Mouse (Mus musculus) lung, adult 2 months (tissue): ENCODE measurements around the gene Tbc1d30. TPM values are rescaled to one million over a fixed set of nuclear protein-coding genes. Genes with fewer than 3 reads are reported as not detected.
"Not testable (repeated sequence)": the region's sequence is repeated elsewhere in the genome, so short reads cannot be mapped to it uniquely, and the experiment has no call there.

ENCODE experiments used
- DNase-seq: peaks from one replicate; pipeline ENCODE4 v3.0.0; 2022
- H3K4me1 ChIP-seq: fragments of 200-500 bp; 2 replicates; pipeline ENCODE4 v1.6.1; 2011; ENCODE audit warnings: low read length; ENCODE audit not compliant: control insufficient read depth, insufficient read depth
- H3K4me3 ChIP-seq: fragments of 200-500 bp; replicated peaks from 2 replicates; pipeline ENCODE3; 2011; ENCODE audit warnings: low read depth, mild to moderate bottlenecking, control low read depth, low read length; ENCODE audit errors: extremely low read depth
- CTCF ChIP-seq: fragments of 200-500 bp; IDR thresholded peaks from 2 replicates; pipeline ENCODE4 v1.5.1; 2011; ENCODE audit warnings: mild to moderate bottlenecking, low read length, control low read depth; ENCODE audit not compliant: insufficient read depth
- POLR2A ChIP-seq: fragments of 200-500 bp; IDR thresholded peaks from 2 replicates; pipeline ENCODE4 v1.6.1; 2011; ENCODE audit warnings: low read depth, mild to moderate bottlenecking, control low read depth, low read length, borderline replicate concordance; ENCODE audit errors: extremely low read depth
- WGBS: fragments of 180-500 bp; shearing (Covaris S2); methylation state at CpG from one replicate; pipeline ENCODE4 v1.1.7; 2018; 5-methylcytosine and 5-hydroxymethylcytosine counted together
- polyA plus RNA-seq: library from polyadenylated mRNA; depleted of rRNA; stranded (reverse); fragments of >200 nt; gene quantifications from 2 replicates; pipeline ENCODE4 v1.2.3, GENCODE M21; 2012

Tbc1d30 gene
- polyA plus RNA-seq, 1 experiment, result 14.1 TPM

- no peak for TF ChIP-seq POLR2A
- WGBS, result 24% methylated on average over 5 of the region's 5 CpGs
- peaks cover 8% of the 10 kb centered on the region for H3K4me1 ChIP-seq
- peak; percentile 29 for DNase-seq
- no peak overlapping the region for H3K4me3 ChIP-seq
Observed at GRCm38 (mm10) chr10:121349244-121349643, 1.8 kb downstream of the Tbc1d30 start.

GRCm38 (mm10) chr10:121343867-121344266 is 7.2 kb downstream of the Tbc1d30 start:
- H3K4me3 ChIP-seq, result no peak overlapping the region
- WGBS, result 19% methylated on average over 6 of the region's 6 CpGs
- TF ChIP-seq POLR2A (no peak), CTCF (no peak)
- peaks cover 5% of the 10 kb centered on the region for H3K4me1 ChIP-seq
- no peak for DNase-seq

GRCm38 (mm10) chr10:121342260-121342659 is 8.8 kb downstream of the Tbc1d30 start:
- no peak overlapping the region for H3K4me3 ChIP-seq
- peaks cover 5% of the 10 kb centered on the region for H3K4me1 ChIP-seq
- 96% methylated on average over 10 of the region's 10 CpGs for WGBS
- TF ChIP-seq CTCF (no peak), POLR2A (no peak)
- no peak for DNase-seq

GRCm38 (mm10) chr10:121340754-121341593 is 10.1 kb downstream of the Tbc1d30 start:
- WGBS, result 75% methylated on average over 11 of the region's 11 CpGs
- Histone ChIP-seq H3K4me1 (peaks cover 5% of the 10 kb centered on the region), H3K4me3 (no peak overlapping the region)
- TF ChIP-seq POLR2A, result no peak
- no peak for TF ChIP-seq CTCF
- no peak for DNase-seq

- WGBS, result 72% methylated on average over 14 of the region's 14 CpGs
- not testable (repeated sequence) for H3K4me1 ChIP-seq, H3K4me3 ChIP-seq, DNase-seq
Observed at GRCm38 (mm10) chr10:121336536-121336935, 14.5 kb downstream of the Tbc1d30 start.

GRCm38 (mm10) chr10:121334576-121334975 is 16.5 kb downstream of the Tbc1d30 start:
- WGBS, result 67% methylated on average over 3 of the region's 3 CpGs
- H3K4me3 ChIP-seq, result no peak overlapping the region
- H3K4me1 ChIP-seq, result peaks cover 2% of the 10 kb centered on the region; the same call in 1 of the 2 replicates
- peak; percentile 65 for DNase-seq
- TF ChIP-seq CTCF (peak; percentile 79), POLR2A (no peak)

- TF ChIP-seq CTCF, result peak; percentile 95
- no peak for TF ChIP-seq POLR2A
- WGBS, result 8% methylated on average over 7 of the region's 7 CpGs
- DNase-seq, result peak; percentile 84
- Histone ChIP-seq H3K4me3 (no peak overlapping the region), H3K4me1 (peaks cover 2% of the 10 kb centered on the region; the same call in 1 of the 2 replicates)
Observed at GRCm38 (mm10) chr10:121330940-121331339, 20.1 kb downstream of the Tbc1d30 start.

- 67% methylated on average over 4 of the region's 4 CpGs for WGBS
- TF ChIP-seq CTCF, result no peak
- TF ChIP-seq POLR2A, result no peak
Observed at GRCm38 (mm10) chr10:121329586-121329985, 21.5 kb downstream of the Tbc1d30 start.

GRCm38 (mm10) chr10:121326167-121326566 is 24.9 kb downstream of the Tbc1d30 start:
- TF ChIP-seq POLR2A (no peak), CTCF (no peak)
- no peak for DNase-seq
- Histone ChIP-seq H3K4me1 (peaks cover 2% of the 10 kb centered on the region; the same call in 1 of the 2 replicates), H3K4me3 (no peak overlapping the region)

More at GRCm38 (mm10) chr10:121329586-121329985, 21.5 kb downstream of the Tbc1d30 start:
- Histone ChIP-seq H3K4me1 (peaks cover 2% of the 10 kb centered on the region; the same call in 1 of the 2 replicates), H3K4me3 (no peak overlapping the region)
- DNase-seq, result no peak

- WGBS, result 76% methylated on average over 7 of the region's 7 CpGs
- DNase-seq, result no peak
- TF ChIP-seq POLR2A, result no peak
- TF ChIP-seq CTCF, result no peak
- Histone ChIP-seq H3K4me3 (no peak overlapping the region), H3K4me1 (no peaks in the 10 kb centered on the region; the same call in 1 of the 2 replicates)
Observed at GRCm38 (mm10) chr10:121323493-121323892, 27.6 kb downstream of the Tbc1d30 start.
